Mouse (Mus musculus): ENCODE data around the gene Tnk2.

DNA sequence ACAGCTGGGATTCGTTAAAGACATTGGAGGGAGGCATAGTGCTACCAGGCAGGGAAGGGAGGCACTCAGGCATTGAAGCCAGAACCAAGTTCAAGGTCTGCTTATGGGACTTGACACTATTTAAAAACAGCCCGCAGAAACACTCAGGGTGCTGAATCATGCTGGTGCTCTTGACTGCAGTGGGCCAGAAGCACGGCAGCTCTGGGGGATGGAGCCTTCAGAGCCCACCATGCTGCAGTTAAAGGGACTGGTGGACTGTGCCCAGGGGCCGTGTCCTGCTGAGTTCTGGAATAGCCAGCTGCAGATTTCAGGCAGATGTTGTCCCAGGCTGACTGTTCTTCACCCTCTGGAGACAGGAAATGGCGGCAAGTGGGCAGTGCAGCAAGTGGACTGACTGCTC is 42.3 kb downstream of the Tnk2 start:
- TF ChIP-seq CTCF (IDR thresholded peaks at IDR 0.05; ENCODE audit: extremely low read depth, insufficient read depth, low read length) (no peak), POLR2A (IDR thresholded peaks at IDR 0.05; ENCODE audit: extremely low read depth, insufficient read depth, low read length) (no peak)

All from cortical plate, adult 2 months (tissue).